Mouse (Mus musculus) stomach, embryonic 14.5 days (tissue): ENCODE data around the gene Repin1. TPM values are rescaled to one million over a fixed set of nuclear protein-coding genes. Genes with fewer than 3 reads are reported as not detected.

Experiments
- ATAC-seq: fragments of 200-750 bp; cut with Nextera tagmentation; 2 replicates; pipeline ENCODE4 v1.8.0; 2017; ENCODE audit warnings: low read depth, moderate TSS enrichment; ENCODE audit not compliant: insufficient number of reproducible peaks, insufficient read depth, low FRiP score
- H3K27ac ChIP-seq: fragments of 300-500 bp; sonication (generic); 2 replicates; pipeline ENCODE4 v1.5.1; 2014; ENCODE audit warnings: mild to moderate bottlenecking, low read length, moderate library complexity, mixed read lengths
- H3K27me3 ChIP-seq: fragments of 300-500 bp; sonication (generic); 2 replicates; pipeline ENCODE4 v1.6.1; 2014; ENCODE audit warnings: low read length, control low read depth, mixed read lengths; ENCODE audit not compliant: control insufficient read depth, insufficient read depth
- H3K36me3 ChIP-seq: fragments of 300-500 bp; sonication (generic); 2 replicates; pipeline ENCODE4 v1.6.1; 2014; ENCODE audit warnings: mild to moderate bottlenecking, control low read depth, low read length, moderate library complexity, mixed read lengths; ENCODE audit not compliant: control insufficient read depth, insufficient read depth
- H3K4me1 ChIP-seq: fragments of 300-500 bp; sonication (generic); 2 replicates; pipeline ENCODE4 v1.6.1; 2014; ENCODE audit warnings: low read length, control low read depth, mixed read lengths; ENCODE audit not compliant: control insufficient read depth, insufficient read depth
- H3K4me2 ChIP-seq: fragments of 300-500 bp; sonication (generic); replicated peaks from 2 replicates; pipeline ENCODE4 v1.6.1; 2014; ENCODE audit warnings: low read depth, low read length, control low read depth
- H3K4me3 ChIP-seq: fragments of 300-500 bp; sonication (generic); 2 replicates; pipeline ENCODE4 v1.5.1; 2014; ENCODE audit warnings: low read depth, low read length, control low read depth
- H3K9ac ChIP-seq: fragments of 300-500 bp; sonication (generic); replicated peaks from 2 replicates; pipeline ENCODE4 v1.6.1; 2014; ENCODE audit warnings: low read depth, mild to moderate bottlenecking, control low read depth, low read length, moderate library complexity, mixed read lengths
- H3K9me3 ChIP-seq: fragments of 300-500 bp; sonication (generic); 2 replicates; pipeline ENCODE4 v1.6.1; 2016; ENCODE audit warnings: low read depth, low read length, control low read depth; ENCODE audit not compliant: control insufficient read depth
- WGBS: fragments of 180-500 bp; shearing (Covaris S2); extraction: QIAGEN DNeasy Blood & Tissue Kit; methylation state at CpG from one replicate; pipeline ENCODE4 v1.1.7; 2014; 5-methylcytosine and 5-hydroxymethylcytosine counted together
- polyA plus RNA-seq: library from polyadenylated mRNA; unstranded; fragments of >200 nt; fragmentation: Nextera tagmentation; extraction: Ambion mirVana; gene quantifications from 2 replicates; pipeline ENCODE4 v1.2.1, GENCODE M21; 2014

Gene Repin1
- polyA plus RNA-seq, 1 experiment from 2014 or later = 27.1 TPM

DNA sequence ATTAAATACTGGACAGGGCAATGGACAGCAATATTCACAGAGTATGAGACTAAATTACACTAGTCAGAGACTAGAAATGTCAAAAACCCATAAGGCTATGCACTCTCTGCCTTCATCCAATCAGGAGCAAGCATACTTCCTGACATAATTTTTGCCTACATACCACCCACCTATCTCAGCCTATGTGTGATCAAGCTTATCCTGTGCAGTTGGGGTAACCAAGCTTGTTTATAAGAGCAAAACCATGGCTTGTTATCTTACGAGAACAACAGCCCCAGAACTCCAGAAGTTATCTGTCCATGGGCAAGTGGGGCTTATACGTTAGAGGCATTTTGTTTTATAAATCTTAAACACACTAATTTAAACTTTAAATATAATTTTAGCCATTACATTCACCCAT is 41.4 kb downstream of the Repin1 start:
- Histone ChIP-seq H3K4me2 (no peak overlapping the region), H3K27ac (no peak overlapping the region), H3K9me3 (no peaks in the 10 kb centered on the region), H3K4me1 (no peaks in the 10 kb centered on the region), H3K9ac (no peak overlapping the region), H3K36me3 (no peaks in the 10 kb centered on the region), H3K27me3 (no peaks in the 10 kb centered on the region), H3K4me3 (no peak overlapping the region)
- ATAC-seq = no peak
- 82% methylated on average over 2 of the region's 2 CpGs for WGBS

DNA sequence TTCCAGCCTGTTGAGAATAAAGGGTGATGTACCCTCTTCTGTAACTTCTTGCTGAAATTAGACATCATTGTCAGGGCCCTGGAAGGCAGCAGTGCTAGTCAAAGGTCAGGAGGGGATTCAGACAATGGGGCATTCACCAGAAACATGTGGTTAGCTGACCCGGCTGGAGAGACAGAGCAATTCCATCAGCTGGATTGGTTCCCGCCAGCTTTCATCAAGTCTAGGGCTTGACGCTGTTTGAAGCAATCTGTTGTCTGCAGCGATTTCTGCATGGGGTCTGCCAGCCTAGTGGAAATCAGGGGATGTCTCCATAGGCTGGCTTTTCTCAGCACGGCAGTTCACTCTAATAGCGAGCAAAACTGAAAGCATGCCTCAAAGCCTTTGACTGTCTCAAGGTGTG is 42.8 kb downstream of the Repin1 start:
- no peak for ATAC-seq
- Histone ChIP-seq H3K36me3 (no peaks in the 10 kb centered on the region), H3K9ac (no peak overlapping the region), H3K4me3 (no peak overlapping the region), H3K9me3 (no peaks in the 10 kb centered on the region), H3K4me1 (no peaks in the 10 kb centered on the region), H3K27me3 (no peaks in the 10 kb centered on the region), H3K4me2 (no peak overlapping the region), H3K27ac (no peak overlapping the region)
- 63% methylated on average over 6 of the region's 6 CpGs for WGBS

DNA sequence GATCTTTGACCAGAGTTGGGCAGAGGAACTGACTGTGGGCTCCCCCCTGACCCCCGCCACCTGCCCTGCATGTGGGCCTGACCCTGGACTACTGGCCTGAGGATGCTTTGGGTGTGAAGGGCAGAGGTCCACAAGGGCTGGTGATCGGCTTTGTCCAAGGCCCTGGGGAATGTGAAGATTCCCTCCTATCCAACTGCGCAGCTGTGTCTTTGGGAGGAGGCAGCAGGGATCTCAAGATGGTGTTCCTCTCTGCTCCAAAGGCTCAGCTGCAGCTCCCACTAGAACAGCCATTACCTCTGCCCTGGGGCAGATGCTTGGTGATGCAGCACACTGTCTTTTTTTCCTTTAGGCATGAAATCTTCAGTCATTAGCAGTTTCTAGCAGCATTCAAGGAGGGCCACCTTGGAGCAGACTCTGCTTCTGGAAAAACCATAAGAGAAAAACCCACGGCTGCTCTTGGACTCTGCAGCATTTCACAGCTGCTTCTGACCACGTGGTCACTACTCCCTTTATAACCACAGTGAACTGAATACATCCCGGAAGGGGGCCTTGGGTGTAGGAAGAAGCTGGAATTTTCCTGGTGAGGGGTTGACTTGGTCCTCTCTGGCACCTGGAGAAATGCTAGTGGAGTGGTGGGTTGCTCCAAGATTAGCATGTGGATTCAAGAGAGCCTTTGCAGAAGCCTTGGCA is 44.3 kb downstream of the Repin1 start:
- no peaks in the 10 kb centered on the region for H3K36me3 ChIP-seq
- no peak overlapping the region for H3K4me3 ChIP-seq
- H3K27ac ChIP-seq = no peak overlapping the region
- ATAC-seq = no peak
- no peak overlapping the region for H3K4me2 ChIP-seq
- H3K9ac ChIP-seq = no peak overlapping the region
- H3K4me1 ChIP-seq = no peaks in the 10 kb centered on the region
- no peaks in the 10 kb centered on the region for H3K9me3 ChIP-seq
- 60% methylated on average over 6 of the region's 6 CpGs for WGBS
- H3K27me3 ChIP-seq = no peaks in the 10 kb centered on the region

DNA sequence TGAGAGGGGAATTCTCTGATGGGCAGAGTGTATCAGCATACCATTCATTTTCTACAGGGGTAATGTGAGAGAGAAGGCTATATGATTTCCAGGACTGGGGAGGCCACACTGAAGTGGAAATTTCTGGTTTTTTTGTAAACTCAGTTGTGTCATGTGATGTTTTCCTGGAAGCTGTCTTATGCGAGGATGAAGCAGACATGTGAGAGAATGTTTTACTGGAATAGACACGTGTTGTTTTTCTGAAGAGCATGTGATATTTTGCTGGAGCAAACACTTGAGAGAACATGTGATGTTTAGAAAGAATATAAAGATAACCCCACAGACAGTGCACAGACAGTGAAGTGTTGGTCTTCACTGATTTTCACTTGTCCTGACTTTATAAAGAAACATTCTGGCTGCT is 44.9 kb downstream of the Repin1 start:
- no peak overlapping the region for H3K4me3 ChIP-seq
- 78% methylated on average over 2 of the region's 2 CpGs for WGBS
- H3K4me2 ChIP-seq = no peak overlapping the region
- no peaks in the 10 kb centered on the region for H3K9me3 ChIP-seq
- no peaks in the 10 kb centered on the region for H3K36me3 ChIP-seq
- H3K27ac ChIP-seq = no peak overlapping the region
- H3K27me3 ChIP-seq = no peaks in the 10 kb centered on the region
- no peaks in the 10 kb centered on the region for H3K4me1 ChIP-seq
- no peak for ATAC-seq
- H3K9ac ChIP-seq = no peak overlapping the region

DNA sequence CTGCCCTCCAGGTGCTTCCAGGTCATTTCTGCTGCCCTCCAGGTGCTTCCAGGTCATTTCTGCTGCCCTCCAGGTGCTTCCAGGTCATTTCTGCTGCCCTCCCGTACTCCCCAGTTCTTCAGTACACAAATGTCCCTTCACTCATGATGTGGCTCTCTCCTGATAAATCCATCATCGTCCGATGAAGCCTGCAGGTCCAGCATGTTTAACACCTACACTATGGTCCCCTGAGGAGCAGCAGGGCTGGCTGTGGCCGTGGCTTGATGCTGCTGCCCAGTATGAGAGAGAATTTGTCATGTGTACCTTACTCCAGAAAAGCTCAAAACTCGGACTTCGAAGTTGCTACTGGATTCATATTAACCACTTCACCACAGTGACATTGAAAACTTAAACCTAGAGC is 47.7 kb downstream of the Repin1 start:
- Histone ChIP-seq H3K4me3 (no peak overlapping the region), H3K4me1 (0 out of 2 replicates have a peak, but pooled peaks cover 2% of the 10 kb centered on the region), H3K27ac (no peak overlapping the region), H3K27me3 (no peaks in the 10 kb centered on the region), H3K36me3 (no peaks in the 10 kb centered on the region), H3K9me3 (no peaks in the 10 kb centered on the region), H3K4me2 (no peak overlapping the region), H3K9ac (no peak overlapping the region)
- WGBS = 68% methylated on average over 6 of the region's 6 CpGs
- ATAC-seq = no peak

DNA sequence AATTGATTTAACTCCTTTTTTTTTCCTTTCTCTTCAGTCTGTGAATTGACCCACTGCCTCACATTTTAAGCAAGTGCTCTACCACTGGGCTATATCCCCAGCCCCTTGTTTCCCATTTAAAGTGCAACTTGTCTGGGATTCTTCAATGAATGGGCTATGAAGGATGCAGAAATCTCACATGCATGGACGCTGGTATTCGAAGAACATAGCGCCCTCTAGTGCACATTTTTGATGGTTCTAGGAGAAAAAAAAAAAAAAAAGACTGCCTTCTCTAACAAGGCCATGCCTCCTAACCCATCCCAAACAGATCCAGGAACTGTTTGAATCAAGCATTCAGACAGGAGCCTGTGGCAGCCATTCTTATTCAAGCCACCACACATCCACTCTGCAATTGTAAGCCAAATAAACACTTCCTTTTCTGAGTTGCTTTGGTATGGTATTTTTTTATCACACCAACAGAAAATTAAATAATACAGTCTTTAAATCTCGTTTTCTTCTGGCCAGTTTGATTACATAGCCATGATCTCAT is 49.1 kb downstream of the Repin1 start:
- no peaks in the 10 kb centered on the region for H3K27me3 ChIP-seq
- H3K4me2 ChIP-seq = no peak overlapping the region
- H3K4me1 ChIP-seq = 0 out of 2 replicates have a peak, but pooled peaks cover 2% of the 10 kb centered on the region
- no peak overlapping the region for H3K27ac ChIP-seq
- ATAC-seq = peak; percentile 28; the same call in 1 of the 2 replicates
- no peaks in the 10 kb centered on the region for H3K36me3 ChIP-seq
- no peak overlapping the region for H3K4me3 ChIP-seq
- no peaks in the 10 kb centered on the region for H3K9me3 ChIP-seq
- 21% methylated on average over 4 of the region's 4 CpGs for WGBS
- no peak overlapping the region for H3K9ac ChIP-seq

DNA sequence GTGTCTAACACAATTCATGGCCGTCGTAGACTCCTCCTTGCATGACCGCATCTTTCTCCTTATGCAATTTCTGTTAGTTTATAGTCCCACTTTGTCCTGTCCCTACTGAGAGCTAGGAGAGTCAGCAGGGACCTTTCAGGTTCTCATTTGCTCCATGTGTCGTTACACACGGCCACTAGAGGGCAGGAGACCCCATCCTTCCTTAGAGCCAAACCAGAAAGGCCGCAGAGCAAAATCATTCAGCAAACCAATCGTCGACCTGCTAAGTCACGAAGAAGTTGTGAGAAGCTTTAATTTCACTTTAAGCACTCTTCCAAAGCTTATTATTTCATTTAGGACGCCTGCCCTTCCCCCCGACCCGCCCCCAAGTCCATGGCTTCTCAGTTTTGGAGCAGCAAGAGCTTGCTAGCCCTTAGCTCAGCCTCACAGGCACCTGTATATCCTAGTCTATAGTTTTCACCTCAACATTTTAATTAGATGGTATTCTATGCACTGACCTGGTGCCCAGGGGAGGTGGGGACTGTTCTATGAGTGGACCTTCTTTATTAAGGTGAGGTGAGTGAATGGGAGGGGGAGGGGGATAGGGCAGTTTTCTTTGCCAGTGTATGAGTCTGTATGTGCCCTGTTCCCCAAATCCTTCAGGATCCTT is 52.1 kb downstream of the Repin1 start:
- Histone ChIP-seq H3K4me1 (0 out of 2 replicates have a peak, but pooled peaks cover 2% of the 10 kb centered on the region), H3K9ac (no peak overlapping the region), H3K9me3 (no peaks in the 10 kb centered on the region), H3K27ac (no peak overlapping the region), H3K4me3 (no peak overlapping the region), H3K36me3 (no peaks in the 10 kb centered on the region), H3K27me3 (no peaks in the 10 kb centered on the region), H3K4me2 (no peak overlapping the region)
- WGBS = 6% methylated on average over 12 of the region's 12 CpGs
- ATAC-seq = no peak

DNA sequence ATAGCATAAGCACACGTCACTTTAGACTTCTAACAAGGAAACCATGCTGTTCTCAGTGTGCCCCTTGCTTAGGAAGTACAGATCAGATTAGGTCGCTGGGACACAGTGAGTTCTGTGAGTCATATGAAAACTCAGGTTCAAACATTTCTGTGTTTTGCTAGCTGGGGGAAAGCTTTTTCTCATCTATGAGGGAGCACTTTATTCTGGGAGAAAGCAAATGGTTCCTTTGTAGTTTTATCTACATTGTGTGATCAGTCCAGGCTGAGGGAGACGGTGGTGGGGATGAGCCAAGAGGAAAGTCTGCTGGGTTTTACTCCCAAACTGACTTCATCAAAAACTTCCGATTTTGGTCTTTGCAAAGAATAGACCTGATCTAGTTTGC is 52.6 kb downstream of the Repin1 start:
- ATAC-seq = no peak
- Histone ChIP-seq H3K4me1 (0 out of 2 replicates have a peak, but pooled peaks cover 2% of the 10 kb centered on the region), H3K27me3 (no peaks in the 10 kb centered on the region), H3K4me2 (no peak overlapping the region), H3K9ac (no peak overlapping the region), H3K36me3 (no peaks in the 10 kb centered on the region), H3K9me3 (no peaks in the 10 kb centered on the region), H3K4me3 (no peak overlapping the region), H3K27ac (no peak overlapping the region)
- 84% methylated on average over 4 of the region's 4 CpGs for WGBS
